Mouse (Mus musculus): Measurements from ENCODE around the gene Grb14. TPM values are rescaled to one million over a fixed set of nuclear protein-coding genes. Genes with fewer than 3 reads are reported as not detected.
A peak's percentile ranks its signal among the peaks of the same experiment; 100 is the strongest.

Gene Grb14
- total RNA-seq, 2 experiments from 2014 or later: 30.8 to 35.1 TPM

DNA sequence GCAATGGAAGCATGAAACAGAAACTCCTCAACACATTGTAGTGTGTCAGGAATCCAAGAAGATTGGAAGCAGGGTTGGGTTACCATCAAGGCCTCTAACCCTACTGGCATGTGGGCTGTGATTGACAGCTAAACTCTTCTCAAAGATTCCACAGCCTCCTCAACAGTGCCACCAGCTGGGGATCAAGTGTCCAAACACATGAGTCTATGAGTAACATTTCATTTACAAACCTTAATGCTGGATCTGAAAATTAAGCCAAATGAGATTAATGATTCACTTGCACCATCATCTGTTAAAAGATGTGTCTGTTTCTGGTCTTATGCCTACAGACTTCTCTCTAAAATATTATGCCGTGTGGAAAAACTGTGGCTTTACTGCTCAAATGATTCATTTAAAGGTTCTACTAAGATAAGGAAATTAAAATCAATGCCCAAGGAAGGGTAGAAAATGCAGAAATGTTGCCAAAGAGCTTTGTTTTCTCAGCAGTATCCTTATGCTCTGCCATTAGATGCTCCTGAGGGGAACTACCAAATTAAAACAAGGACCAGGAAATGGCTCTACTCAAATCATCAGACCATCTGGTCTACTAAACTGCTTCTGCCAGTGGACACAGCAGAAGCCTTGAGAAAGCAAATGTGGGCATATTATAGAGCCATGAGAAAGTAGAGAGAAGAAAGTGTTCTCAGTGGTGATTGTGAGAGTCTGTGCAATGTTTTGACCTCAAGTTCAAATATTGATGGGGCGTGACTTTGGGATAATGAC, 35.2 kb downstream of the Grb14 start:
- no peak for DNase-seq (ENCODE audit: low spot score in 2 of 2)
- intact Hi-C loops (cut with DNase I): no loop called here

DNA sequence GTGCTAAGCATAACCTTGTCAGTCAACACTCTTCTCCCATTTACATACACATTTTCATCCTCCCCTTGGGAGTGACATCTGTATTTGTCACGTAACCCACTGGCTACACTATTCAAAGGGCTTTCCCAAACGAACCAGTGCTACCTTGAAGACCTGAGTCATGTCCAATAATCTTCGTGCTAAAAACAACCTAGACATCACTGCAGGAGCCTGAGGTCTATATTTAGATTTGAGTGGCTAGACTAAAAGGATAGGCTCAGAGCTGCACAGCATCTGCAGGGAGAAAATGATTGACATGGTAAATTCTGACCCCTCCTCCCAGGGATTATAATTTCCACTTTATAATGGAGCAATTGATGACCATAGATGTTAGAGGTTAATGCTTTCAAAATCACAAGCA, 37.0 kb downstream of the Grb14 start:
- no peak for DNase-seq (ENCODE audit: low spot score in 2 of 2)
- intact Hi-C loops (cut with DNase I): no loop called here

DNA sequence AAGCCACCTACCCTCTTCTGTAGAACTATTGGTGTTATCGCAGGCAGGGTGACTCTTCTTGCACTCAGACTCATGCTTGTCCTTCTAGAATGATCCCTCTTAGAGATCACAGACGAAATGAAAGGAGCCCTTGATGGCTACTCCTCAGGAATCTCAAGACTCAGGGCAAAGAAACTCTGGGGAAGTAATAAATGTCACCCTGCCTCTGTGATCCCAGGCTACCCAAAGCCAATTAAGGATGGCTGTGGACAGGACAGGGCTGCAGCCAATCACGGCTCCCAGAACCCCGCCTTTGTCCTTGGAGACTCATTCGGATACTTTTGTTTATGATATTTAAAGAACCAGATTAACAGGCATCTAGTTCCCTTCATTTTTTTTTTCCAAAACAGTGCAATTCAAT, 49.2 kb downstream of the Grb14 start:
- no peak for DNase-seq (ENCODE audit: low spot score in 2 of 2)
- intact Hi-C loops (cut with DNase I): no loop called here

DNA sequence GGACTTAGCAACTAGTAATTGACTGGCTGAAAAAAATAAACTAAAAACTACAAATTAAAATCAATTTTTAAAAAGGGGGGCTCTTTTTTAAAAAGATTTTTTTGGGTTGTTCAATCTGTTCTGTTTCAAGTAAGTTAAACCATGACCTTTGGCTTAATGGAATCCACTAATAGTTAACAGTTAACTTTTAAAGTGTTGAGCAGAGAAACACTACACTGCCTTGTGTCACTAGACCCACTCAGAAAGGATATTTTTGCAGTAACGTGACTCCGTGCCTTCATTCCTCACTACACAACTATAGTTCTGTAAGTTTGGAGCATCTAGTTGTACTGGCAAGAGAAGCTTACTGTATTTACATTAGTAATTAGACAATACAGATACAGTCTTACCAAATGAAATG, 50.2 kb downstream of the Grb14 start:
- intact Hi-C loops (cut with DNase I): no loop called here
- DNase-seq (ENCODE audit: low spot score in 2 of 2): no peak

DNA sequence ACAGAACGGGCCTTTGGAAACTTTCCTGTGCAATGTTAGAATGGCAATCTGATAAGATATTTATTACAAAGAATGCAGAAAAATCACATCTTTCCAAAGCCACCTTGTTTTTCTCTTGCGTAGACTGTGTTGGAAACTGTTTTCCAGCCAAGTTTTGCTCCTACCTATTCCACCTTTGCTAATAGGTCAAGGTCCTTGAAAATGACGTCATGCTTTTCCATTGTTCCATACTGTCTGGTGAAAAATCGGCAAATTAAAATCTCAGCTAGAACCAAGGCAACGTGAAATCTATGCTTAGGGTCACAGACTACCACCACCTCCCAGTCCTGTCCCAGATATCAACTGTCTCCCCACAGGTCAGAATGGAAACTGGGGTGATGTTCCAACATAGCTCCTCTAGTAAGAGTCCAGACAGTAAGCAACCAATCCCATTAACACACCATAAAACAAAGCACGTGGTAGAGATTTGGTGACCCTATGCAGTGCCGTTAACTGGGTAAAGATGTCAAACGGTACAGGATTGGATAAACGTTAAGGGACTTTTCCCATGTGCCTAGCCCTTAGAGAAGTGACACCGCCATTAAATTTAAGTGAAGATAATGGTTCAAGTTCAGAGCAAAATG, 50.9 kb downstream of the Grb14 start:
- intact Hi-C loops (cut with DNase I): no loop called here
- DNase-seq (ENCODE audit: low spot score in 2 of 2): no peak

DNA sequence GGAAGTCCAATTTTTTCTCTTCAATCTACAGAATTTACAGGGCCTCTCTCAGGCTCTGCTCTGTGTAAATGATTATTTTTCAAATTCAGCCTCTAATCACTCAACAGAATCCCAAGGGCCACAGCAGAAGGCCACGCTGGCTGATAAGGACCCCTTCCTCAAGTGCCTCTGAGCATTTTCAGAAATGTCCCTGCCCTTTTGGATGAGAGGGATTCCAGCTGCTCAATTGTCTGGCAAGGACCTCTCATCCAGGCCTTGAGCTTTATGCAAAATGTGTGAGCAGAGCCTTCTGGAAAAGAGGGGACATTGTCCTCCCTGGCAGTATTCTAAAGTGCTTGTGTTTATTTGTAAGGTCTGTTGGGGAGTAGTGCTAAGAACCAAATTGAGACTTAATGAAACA, 51.7 kb downstream of the Grb14 start:
- intact Hi-C loops (cut with DNase I): no loop called here
- DNase-seq (ENCODE audit: low spot score in 2 of 2): no peak

DNA sequence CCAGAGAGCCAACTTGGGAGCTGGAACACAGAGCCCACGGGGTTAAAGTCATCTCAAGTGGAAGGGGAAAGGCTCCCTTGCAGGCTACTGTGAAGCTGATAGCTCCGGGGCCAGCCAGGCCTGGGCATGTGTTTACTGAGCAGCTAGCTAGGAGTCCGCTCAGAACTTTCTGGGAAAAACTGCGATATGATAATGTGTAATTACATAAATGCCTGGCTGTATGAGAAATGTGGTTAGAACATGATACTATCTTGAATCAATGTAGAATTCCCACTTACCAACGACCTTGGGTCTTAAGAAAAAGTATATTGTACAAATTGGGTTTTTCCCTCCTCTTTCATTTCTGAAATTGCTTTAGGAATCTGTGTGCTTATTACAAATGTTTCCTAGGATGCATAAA, 53.0 kb downstream of the Grb14 start:
- no peak for DNase-seq (ENCODE audit: low spot score in 2 of 2)
- intact Hi-C loops (cut with DNase I): no loop called here

DNA sequence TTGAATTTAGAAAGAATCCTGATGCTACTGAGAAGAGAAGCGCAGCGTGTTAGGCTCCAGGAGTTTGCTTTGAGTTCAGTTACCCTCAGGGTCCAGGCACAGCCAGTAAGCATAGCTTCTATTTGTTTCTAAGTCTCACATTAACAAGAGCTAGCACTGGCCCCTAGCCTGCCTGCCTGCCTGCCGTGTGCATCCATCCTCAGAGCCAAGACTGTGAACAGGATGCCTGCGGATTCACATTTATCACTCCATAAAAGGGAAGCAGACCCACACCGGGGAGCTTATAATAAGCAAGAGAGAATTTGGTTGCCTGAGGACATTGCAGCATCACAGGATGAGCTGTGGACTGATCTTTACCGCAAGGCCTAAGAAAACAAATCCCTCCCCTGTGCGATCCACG, 53.8 kb downstream of the Grb14 start:
- DNase-seq (ENCODE audit: low spot score in 2 of 2): no peak
- intact Hi-C loops (cut with DNase I): no loop called here

DNA sequence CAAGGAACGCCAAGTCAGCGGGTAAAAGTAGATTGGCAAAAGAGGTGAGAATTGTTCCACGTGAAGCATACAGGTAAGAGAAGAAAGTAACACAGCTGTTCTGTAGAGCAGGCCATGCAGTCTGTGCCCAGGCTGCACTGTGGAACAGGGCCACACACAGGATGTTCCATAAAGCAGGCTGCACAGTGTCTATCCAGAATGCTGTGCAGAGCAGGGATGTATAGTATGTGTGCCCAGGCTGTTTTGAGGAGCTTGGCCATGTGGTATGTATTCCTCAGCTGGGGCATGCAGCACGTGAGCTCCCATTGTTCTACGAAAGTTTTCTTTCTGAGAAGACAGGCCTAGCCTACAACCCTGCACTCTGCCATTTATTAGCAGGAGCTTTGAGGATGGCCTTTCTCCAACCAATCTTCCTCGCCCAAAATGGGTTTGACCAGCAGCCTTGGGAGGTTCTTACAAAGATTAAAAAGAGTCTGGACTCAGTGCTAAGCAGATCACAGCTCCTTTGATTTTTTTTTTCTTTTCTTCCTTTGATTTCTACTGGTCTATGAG, 57.8 kb downstream of the Grb14 start:
- intact Hi-C loops (cut with DNase I): loop anchor here (5.0 kb wide), 2 partner anchors 35 to 370 kb away; no protein-coding TSS in a partner anchor

DNA sequence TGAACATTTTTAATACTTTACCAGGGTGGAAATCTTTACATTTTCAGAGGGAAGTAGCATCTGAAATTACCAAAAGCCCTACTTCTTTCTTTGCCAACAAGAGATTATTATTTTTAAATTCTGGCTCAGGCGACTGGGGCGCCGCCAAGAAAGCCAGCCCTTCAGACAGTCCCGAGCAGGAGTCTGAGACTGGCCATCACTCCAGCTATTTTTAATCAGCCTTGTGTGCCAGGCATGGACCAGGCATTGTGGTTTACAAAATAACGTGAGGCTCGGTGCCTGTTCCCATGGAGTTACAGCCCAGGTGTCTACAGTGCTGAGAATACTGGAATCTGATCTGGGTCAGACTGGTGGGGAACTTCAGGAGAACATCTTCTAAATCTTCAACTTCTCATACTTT, 58.5 kb downstream of the Grb14 start:
- DNase-seq (ENCODE audit: low spot score in 2 of 2): no peak
- intact Hi-C loops (cut with DNase I): loop anchor here (5.0 kb wide), 2 partner anchors 36 to 371 kb away; no protein-coding TSS in a partner anchor

More for the DNA sequence above, 57.8 kb downstream of the Grb14 start:
- DNase-seq (ENCODE audit: low spot score in 2 of 2): no peak

DNA sequence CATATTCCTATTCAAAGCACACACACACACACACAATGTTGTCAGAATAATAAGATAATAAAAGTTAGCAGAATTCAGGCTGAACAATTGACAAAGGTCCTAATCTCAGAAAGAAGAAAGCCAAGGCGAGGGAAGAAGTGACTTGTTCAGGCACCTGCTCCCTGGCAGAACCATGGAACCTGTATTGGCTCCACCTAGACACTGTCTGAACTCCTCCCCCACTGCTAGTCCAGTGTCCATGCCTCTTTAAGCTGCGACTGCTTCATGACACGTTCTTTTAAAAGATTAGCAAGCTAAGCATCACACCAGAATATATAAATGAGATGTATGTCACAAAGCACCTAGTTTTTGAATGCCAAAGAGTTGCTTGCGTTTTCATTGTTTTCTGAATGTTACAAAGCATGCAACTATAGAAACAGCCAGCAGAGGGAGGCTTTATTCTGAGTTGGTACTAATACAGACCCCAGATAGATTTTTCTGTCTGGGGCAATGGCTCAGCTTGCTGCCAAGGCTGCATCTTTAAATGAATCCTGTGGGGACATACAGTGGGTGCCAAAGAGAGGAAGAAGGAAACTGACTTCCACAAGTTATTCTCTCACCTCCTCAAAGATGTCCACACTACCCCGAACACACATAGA, 59.4 kb downstream of the Grb14 start:
- intact Hi-C loops (cut with DNase I): loop anchor here (2.0 to 5.0 kb wide), 3 partner anchors 37 to 372 kb away; no protein-coding TSS in a partner anchor

DNA sequence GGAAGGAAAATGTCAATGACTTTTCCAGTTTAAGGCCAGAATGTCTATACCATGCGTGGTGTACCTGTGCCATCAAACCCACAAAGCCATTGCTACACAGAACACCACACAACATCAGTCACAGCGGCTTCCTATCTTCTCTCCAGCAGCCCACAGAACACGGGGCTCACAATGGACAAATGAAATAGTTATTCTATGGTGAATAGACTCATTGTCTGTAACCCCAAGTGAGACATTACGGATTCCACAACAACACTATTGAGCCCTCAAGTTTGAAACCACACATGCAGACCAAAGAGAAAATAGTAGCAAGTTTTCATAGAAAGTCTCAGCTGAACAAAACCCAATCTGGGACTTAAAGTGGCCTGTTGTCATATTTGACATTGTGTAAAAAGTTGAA, 62.6 kb downstream of the Grb14 start:
- intact Hi-C loops (cut with DNase I): no loop called here
- no peak for DNase-seq (ENCODE audit: low spot score in 2 of 2)

More for the DNA sequence above, 59.4 kb downstream of the Grb14 start:
- DNase-seq (ENCODE audit: low spot score in 2 of 2): peak; percentile 52 to 66

DNA sequence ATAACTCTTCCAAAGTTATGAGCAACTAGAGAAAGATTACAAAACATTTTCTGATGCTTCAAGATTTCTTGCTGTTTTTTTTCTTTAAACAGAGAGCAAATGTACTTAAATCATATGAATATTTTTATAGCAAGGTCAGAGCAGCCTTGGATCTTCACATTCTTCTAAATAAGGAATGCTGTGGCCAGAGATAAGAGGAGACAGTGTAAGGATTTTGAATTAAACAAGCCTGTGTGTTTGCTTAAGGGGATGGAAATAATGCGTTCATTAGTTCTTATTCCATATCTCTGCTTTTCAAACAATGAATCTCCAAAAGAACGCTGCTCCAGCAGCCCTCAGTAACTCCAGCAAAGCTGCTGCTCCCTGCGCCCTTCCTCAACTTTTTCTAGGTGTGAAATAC, 63.4 kb downstream of the Grb14 start:
- no peak for DNase-seq (ENCODE audit: low spot score in 2 of 2)
- intact Hi-C loops (cut with DNase I): no loop called here

DNA sequence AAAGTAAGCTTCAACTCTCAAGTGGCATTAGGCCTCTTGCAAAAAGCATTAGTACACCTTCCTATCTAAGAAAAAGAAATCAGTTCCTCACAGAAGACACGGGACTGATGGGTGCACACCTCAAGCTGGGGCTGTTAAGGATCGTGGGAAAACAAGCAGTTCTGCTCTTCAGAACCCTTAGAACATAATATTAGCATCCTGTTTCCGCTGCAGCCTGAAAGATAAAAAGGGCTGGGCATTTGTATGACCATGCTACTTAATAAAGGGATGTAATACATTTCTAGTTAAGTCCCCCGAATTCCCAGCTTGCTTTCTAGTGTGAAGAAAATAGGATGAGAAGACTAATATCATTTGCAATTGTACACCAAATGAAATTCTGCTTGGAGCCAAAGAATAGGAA, 65.1 kb downstream of the Grb14 start:
- no peak for DNase-seq (ENCODE audit: low spot score in 2 of 2)
- intact Hi-C loops (cut with DNase I): no loop called here

DNA sequence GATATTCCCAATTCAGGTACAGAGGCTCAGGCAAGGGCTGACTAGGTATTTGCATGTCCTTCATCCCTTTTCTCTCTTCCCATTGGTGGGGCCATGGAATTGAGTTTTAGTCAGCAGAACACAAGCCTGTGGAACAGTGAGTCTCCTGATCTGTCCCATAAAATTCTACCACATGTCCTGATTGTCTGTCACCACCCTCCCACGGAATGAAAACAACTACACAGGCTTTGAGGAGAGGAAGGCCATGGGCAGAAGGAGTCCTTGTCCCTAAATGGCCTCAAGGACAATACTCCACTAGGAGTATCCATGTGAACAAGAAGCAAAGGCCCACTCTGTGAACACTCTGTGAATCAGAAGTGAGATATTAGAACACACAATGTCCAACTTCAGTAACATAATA, 69.3 kb downstream of the Grb14 start:
- DNase-seq (ENCODE audit: low spot score in 2 of 2): no peak
- intact Hi-C loops (cut with DNase I): no loop called here

DNA sequence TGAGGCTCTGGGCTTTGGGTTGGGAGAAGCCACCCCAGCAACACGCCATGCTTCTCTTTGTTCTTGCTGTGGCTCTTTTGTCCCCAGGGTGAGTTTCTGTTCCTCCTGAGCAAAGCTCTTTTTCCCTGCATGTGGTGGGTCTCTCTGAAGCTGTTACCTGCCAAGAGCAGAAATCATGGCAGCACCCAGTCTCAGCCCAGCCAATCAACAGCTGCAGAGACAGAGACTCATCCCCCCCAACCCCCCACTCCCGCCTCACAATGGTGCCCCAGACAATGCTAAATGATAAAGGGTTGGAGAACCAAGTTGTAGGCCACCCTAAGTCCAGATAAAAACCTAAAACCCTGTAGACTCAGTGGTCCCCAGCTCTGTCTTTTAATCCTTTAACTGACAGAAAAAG, 75.6 kb downstream of the Grb14 start:
- intact Hi-C loops (cut with DNase I): no loop called here
- no peak for DNase-seq (ENCODE audit: low spot score in 2 of 2)

DNA sequence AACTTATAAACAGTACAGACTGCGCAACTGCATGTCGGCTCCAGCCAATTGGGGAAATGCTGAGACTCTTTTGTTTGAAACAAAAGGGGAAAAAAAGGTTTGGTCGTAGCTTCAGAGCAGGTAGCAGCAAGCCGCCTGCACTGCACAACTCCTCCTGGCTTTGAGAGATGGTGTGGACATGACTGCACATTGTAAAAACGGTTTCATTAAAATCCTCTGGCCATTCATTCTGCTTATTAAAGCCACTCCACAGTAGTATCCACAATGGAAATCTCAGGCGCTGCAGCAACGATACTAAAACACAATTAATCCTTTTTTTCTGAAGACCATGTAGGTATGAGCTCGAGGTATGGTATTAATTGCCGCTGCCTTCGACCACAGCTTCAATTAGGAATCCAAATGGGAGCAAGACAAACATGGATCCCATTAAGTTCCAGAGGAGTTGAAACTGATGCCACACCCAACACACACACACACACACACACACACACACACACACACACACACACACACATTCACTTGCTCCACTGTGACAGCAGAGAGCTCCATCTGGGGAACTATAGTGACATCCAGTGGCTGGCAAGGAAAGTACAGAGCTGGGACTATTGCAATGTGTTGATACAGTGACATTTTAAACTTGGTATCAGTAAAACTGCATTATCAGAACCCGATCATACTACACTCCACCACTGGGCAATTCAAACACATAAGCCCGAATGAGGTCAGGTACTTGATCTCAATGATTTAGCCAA, 76.2 kb downstream of the Grb14 start:
- DNase-seq (ENCODE audit: low spot score in 2 of 2): peak; percentile 57 to 82
- intact Hi-C loops (cut with DNase I): no loop called here

DNA sequence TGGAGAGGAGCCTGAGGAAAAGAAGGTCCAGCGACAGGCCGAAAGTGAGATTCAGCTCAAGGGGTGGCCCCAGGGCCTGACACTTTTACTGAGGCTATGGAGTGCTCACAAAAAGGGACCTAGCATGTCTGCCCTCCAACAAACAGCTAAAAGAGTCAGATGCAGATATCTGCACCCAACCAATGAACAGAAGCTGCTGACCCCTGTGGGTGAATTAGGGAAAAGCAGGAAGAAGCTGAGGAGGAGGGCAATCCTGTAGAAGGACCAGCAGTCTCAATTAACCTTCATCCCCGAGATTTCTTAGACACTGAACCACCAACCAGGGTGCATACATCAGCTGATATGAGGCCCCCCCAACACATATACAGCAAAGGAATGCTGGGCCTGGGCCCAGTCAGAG, 77.3 kb downstream of the Grb14 start:
- no peak for DNase-seq (ENCODE audit: low spot score in 2 of 2)
- intact Hi-C loops (cut with DNase I): no loop called here

DNA sequence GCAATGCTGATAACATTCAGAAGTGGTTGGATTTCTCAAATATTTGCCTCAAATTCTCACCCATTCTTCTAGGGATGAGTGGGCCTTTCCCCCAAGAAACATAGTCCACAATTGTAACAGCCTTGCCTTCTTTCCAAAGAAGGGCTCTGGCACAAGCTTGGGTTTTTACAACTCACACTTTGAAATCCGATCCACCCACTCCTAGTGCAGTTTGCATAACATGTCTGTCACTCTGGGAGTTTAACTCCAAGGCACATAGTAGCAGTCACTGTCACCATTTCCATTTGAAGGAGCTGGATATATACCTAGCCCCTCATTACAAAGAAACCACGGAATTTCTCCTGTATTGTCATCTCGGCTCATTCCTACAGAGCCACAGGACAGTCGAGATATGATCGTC, 103.9 kb downstream of the Grb14 start:
- peak in 1 of 2 experiments; percentile 28 for DNase-seq (ENCODE audit: low spot score in 2 of 2)
- intact Hi-C loops (cut with DNase I): no loop called here

DNA sequence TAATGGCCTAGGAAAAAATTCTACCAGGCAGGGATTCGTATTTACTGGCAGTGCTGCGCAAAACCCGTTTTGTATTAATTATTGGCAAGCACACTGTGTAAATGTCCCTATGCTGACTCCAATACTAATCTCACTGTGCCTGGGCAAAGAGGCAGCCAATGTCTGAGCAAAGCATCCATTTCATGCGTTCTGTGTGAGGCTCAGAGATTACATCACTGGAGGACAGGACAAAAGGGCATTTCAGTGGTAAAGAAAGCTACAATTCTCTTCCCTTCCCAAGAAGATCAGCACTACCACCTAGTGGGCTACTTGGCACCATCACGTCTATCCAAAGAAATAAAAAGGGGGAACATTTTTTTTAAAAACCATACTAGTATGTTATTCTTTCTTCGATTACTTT, 109.3 kb downstream of the Grb14 start:
- DNase-seq (ENCODE audit: low spot score in 2 of 2): peak; percentile 27 to 58
- intact Hi-C loops (cut with DNase I): no loop called here

All from left cerebral cortex, postnatal 14 days (tissue).